Mouse (Mus musculus): ENCODE measurements around the gene Ak8.

GRCm38 (mm10) chr2:28723912-28724311, 23.9 kb downstream of the Ak8 start:
- no peak for TF ChIP-seq CTCF (IDR thresholded peaks at IDR 0.05)
- TF ChIP-seq POLR2A (IDR thresholded peaks at IDR 0.05; ENCODE audit: insufficient read depth, low read depth, low read length): no peak
